Mouse (Mus musculus) hindbrain, embryonic 10.5 days (tissue): Measurements from ENCODE around the gene Sdha. TPM values are rescaled to one million over a fixed set of nuclear protein-coding genes. Genes with fewer than 3 reads are reported as not detected.
A peak's percentile ranks its signal among the peaks of the same experiment; 100 is the strongest.

Source experiments
- DNase-seq: peaks from one replicate; pipeline ENCODE4 v3.0.0-alpha.2; 2017; ENCODE audit warnings: low spot score
- H3K27ac ChIP-seq: fragments of 300-500 bp; sonication (generic); 2 replicates; pipeline ENCODE4 v1.5.1; 2016; ENCODE audit warnings: mild to moderate bottlenecking, moderate library complexity
- H3K27me3 ChIP-seq: fragments of 300-500 bp; sonication (generic); 2 replicates; pipeline ENCODE4 v1.6.1; 2016; ENCODE audit warnings: mild to moderate bottlenecking; ENCODE audit not compliant: poor library complexity, insufficient read depth, severe bottlenecking
- H3K36me3 ChIP-seq: fragments of 300-500 bp; sonication (generic); 2 replicates; pipeline ENCODE4 v1.6.1; 2016; ENCODE audit warnings: mild to moderate bottlenecking, moderate library complexity
- H3K4me1 ChIP-seq: fragments of 300-500 bp; sonication (generic); replicated peaks from 2 replicates; pipeline ENCODE4 v1.6.1; 2016; ENCODE audit warnings: mild to moderate bottlenecking
- H3K4me3 ChIP-seq: fragments of 300-500 bp; sonication (generic); 2 replicates; pipeline ENCODE4 v1.5.1; 2016; ENCODE audit warnings: mild to moderate bottlenecking, moderate library complexity
- H3K9me3 ChIP-seq: fragments of 300-500 bp; sonication (generic); 2 replicates; pipeline ENCODE4 v1.6.1; 2016; ENCODE audit warnings: mild to moderate bottlenecking, moderate library complexity
- WGBS: fragments of 180-500 bp; shearing (Covaris S2); methylation state at CpG from one replicate; pipeline ENCODE4 v1.1.7; 2016; 5-methylcytosine and 5-hydroxymethylcytosine counted together
- polyA plus RNA-seq: library from polyadenylated mRNA; unstranded; fragments of >200 nt; fragmentation: Nextera tagmentation; extraction: Ambion mirVana; gene quantifications from 2 replicates; pipeline ENCODE4 v1.2.1, GENCODE M21; 2016

Sdha gene
- polyA plus RNA-seq, 1 experiment from 2014 or later = 221 TPM

GRCm38 (mm10) chr13:74292167-74292566, 57.9 kb downstream of the Sdha start, which contains the start of gene Ahrr:
Gene Ahrr, minus strand, starts transcription at chr13:74292331.
- no peaks in the 10 kb centered on the region for H3K9me3 ChIP-seq
- WGBS = 1% methylated on average over 27 of the region's 27 CpGs
- H3K4me1 ChIP-seq = peaks cover 9% of the 10 kb centered on the region; the same call in 1 of the 2 replicates
- H3K27ac ChIP-seq = peak within 1 kb of the TSS; percentile 23; the same call in 1 of the 2 replicates
- peaks cover 27% of the 10 kb centered on the region for H3K27me3 ChIP-seq
- H3K36me3 ChIP-seq = no peaks in the 10 kb centered on the region
- DNase-seq = peak; percentile 70
- H3K4me3 ChIP-seq = peak within 1 kb of the TSS; percentile 45

GRCm38 (mm10) chr13:74289646-74290045, 60.4 kb downstream of the Sdha start:
- DNase-seq = no peak
- no peak overlapping the region for H3K27ac ChIP-seq
- peaks cover 9% of the 10 kb centered on the region; the same call in 1 of the 2 replicates for H3K4me1 ChIP-seq
- H3K4me3 ChIP-seq = no peak overlapping the region
- no peaks in the 10 kb centered on the region for H3K9me3 ChIP-seq
- H3K36me3 ChIP-seq = no peaks in the 10 kb centered on the region
- WGBS = 92% methylated on average over 5 of the region's 5 CpGs
- peaks cover 27% of the 10 kb centered on the region for H3K27me3 ChIP-seq

DNA sequence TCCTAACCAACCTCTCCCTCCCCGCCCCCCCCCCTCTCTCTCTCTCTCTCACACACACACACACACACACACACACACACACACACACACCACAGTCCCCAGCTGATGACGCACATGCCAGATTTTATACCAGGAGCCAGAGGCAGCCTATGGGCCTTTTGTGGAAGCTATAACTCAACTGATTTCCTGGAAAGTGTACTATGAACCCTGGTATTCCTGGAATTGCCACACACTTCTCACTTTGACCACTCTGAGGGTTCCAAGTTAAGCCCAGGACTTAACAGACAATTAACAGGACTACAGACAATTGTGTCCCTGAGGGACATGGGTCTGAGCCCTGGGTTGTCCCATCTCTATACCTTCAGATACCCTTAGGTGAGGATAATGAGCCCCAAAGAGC, 67.8 kb downstream of the Sdha start:
- Histone ChIP-seq H3K27ac (no peak overlapping the region), H3K4me3 (no peak overlapping the region), H3K27me3 (no peaks in the 10 kb centered on the region), H3K36me3 (no peaks in the 10 kb centered on the region), H3K9me3 (no peaks in the 10 kb centered on the region), H3K4me1 (no peaks in the 10 kb centered on the region)
- WGBS = 96% methylated on average over 1 of the region's 2 CpGs
- no peak for DNase-seq

- no peak overlapping the region for H3K4me3 ChIP-seq
- no peak overlapping the region for H3K27ac ChIP-seq
- no peaks in the 10 kb centered on the region for H3K4me1 ChIP-seq
- 85% methylated on average over 4 of the region's 4 CpGs for WGBS
- H3K36me3 ChIP-seq = no peaks in the 10 kb centered on the region
- no peak for DNase-seq
- no peaks in the 10 kb centered on the region for H3K9me3 ChIP-seq
- H3K27me3 ChIP-seq = no peaks in the 10 kb centered on the region
Observed at GRCm38 (mm10) chr13:74275726-74276125, 74.4 kb downstream of the Sdha start.

Other genes with a start within 250 kb of the Sdha start
- not detected in 2 replicates for gene Slc9a3, start 228.8 kb downstream of the Sdha start, polyA plus RNA-seq
- gene Exoc3, start 141.5 kb downstream of the Sdha start, polyA plus RNA-seq = 79.2 and 90.0 TPM in 2 replicates
- gene Ahrr, start 57.9 kb downstream of the Sdha start, polyA plus RNA-seq = 0.81 and 1.1 TPM in 2 replicates
- 128 and 131 TPM in 2 replicates for gene Pdcd6, start 32.7 kb downstream of the Sdha start, polyA plus RNA-seq
- gene Ccdc127, start within 50 bp of the Sdha start, polyA plus RNA-seq = 46.2 and 53.9 TPM in 2 replicates
- gene Lrrc14b, start 13.7 kb upstream of the Sdha start, polyA plus RNA-seq = not detected in 2 replicates
- 4.1 and 4.9 TPM in 2 replicates for gene Zfp72, start 40.6 kb upstream of the Sdha start, polyA plus RNA-seq
- gene Ftl1-ps1, start 49.4 kb upstream of the Sdha start, polyA plus RNA-seq = 94.6 and 115 TPM in 2 replicates
- 19.0 and 22.4 TPM in 2 replicates for gene Zfp825, start 143.7 kb upstream of the Sdha start, polyA plus RNA-seq